Mouse (Mus musculus): ENCODE measurements around the gene Ankrd28.

Gene Ankrd28

DNA sequence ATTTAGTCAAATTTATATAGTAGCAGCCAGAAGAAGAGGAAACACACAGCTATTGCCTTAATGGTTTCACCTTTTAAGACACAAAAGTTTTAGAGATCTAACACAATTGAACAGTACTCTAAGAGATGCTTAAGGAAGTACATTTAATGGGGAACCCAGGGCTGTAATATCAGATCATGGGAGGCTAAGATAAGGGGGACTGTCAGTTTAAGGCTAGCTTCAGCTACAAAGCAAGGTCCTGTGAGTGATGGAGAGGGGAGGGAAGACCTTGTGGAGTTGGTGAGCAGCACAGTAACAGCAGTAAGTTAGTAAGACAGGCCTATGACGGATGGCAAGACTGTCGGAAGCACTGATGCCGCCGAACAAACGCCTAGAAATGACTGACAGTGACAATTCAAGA lies 113.1 kb downstream of the Ankrd28 start:
- no peak for DNase-seq (ENCODE audit: low read depth, low spot score)

DNA sequence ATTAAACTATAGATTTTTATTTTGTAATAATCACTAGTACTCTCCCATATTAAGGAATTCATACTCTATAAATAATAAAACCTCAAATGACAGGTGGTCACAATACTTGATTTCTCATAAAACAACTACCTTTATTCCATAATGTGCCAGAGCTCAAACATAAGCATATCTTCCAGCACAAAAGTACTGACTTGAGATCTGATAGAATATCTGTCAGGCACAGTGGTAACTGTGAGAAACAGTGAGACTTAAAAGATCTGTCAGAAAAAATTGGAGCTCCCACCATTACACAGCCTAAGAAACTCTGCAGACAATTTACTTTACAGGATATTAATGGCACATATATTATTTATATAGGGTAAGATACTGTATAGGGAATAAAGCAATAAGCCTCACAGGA lies 114.8 kb downstream of the Ankrd28 start:
- no peak for DNase-seq (ENCODE audit: low read depth, low spot score)

DNA sequence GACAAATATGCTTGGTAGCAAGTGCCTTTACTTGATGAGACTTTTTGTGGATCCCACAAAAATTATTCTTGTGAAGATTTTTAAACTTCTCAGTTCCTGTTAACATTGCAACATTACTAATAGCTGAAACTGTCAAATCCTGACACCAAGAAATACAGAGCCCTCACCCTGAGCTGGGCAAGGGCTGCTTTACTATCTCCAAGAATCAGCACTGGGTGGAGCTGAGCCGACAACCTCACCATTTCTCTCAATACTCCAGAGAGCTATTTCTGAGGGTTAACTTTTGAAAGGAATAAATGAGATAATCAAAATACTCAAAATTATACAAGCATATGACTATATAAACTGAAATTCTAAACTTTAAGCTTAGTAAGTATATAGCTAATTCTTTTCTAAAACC lies 121.1 kb downstream of the Ankrd28 start:
- DNase-seq (ENCODE audit: low read depth, low spot score): no peak

DNA sequence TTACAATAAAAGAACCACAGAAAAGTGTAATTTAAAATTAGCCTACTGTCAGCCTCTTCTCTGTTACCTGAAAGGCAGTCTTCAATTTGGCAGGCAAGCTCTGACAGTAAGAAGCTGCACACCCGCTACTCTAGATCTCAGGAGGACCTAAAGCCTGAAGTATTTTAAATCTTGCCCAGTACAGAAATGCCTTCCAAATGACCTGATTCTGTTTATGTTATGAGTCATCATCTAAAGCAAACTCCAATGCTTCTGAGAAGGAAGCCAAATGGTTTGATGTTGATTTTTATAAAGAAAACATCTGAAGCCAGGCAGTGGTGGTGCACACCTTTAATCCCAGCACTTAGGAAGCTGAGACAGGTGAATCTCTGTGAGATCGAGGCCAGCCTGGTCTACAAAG lies 130.1 kb downstream of the Ankrd28 start:
- no peak for DNase-seq (ENCODE audit: low read depth, low spot score)

DNA sequence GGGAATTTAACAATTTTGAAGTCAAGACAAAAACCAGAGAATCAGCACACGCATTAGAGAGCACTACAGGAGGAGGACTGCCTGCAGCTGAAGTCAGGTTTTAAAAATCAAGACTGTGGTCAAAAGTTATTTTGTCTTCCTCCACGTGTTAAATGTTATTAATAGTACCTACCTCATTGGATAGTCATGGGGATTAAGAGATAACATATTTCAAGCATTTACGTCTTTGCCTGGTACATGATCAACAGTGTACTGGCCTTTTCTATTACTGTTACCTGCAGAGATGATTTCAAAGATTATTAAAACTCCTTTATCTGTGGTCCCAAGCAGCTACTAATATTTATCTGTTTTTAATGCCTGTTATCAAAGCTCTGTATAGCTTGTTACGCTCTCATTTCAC lies 132.7 kb downstream of the Ankrd28 start:
- no peak for DNase-seq (ENCODE audit: low read depth, low spot score)

DNA sequence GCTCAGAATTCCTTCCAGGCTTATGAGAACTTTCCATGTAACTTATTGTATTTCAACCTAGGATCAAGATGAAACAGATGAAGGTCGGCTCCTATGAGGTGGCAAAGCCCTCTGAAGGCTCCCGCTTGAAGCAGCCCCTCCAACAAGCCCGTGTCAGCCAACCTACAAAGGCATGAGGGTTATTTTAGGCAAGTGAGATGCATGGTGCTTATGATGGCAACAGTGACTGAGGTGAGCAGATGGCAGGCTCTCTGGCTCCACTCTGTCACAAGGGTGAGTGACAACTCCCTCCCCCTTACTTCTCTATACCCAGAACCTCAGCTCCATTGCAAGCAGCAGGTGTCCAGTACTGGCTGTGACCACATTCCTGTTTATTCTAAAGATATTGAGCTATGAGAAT lies 133.1 kb downstream of the Ankrd28 start:
- no peak for DNase-seq (ENCODE audit: low read depth, low spot score)

DNA sequence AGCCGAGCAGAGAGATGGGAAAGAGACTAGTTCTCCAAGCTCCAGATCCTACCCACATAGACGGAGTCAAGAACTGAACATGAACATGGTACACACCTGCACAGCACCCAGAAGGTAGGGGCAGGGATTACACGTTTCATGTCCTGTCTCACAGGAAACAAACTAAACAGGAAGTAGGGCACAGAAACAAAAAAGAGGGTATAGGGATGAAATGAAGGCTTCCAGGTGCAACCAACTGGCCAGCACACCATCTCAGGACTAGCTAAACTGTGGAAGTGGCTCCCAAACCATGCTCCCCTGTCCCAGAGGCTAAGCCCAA lies 133.5 kb downstream of the Ankrd28 start:
- DNase-seq (ENCODE audit: low read depth, low spot score): no peak

DNA sequence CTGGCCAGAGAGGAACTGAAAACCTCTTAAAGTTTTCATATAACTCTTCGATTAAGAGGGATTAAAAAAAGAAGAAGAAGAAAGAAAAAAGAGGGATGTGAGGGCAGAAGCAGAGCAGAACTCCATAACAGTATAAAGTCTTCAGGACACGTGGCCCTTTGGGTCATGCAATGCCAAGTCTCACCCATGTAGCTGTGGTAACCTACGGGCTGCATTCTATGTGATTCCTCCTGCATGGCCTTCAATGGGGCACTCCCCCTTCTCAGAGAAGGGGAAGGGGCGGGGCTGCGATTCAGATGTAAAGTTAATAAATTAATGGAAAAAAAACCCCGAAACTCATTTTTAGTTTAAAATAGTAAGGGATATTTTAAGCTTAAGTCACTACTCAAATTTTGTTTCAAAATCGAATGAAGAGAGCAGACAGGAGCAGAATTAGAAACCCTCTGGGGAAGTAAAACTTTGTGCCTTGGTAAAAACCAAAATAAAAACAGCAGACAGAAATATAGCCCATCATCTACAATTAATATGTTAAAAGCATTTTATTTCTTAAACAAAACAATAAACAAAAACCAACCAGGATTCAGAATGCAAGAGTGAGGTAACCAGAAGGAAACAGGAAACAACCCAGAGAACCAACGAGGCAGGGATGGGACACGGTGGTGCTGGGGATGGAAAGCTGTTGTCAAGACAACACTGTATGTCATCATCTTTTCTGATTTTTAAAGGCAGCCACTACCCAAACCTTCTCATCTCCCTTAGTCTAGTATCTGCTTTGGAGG lies 134.1 kb downstream of the Ankrd28 start:
- no peak for DNase-seq (ENCODE audit: low read depth, low spot score)

DNA sequence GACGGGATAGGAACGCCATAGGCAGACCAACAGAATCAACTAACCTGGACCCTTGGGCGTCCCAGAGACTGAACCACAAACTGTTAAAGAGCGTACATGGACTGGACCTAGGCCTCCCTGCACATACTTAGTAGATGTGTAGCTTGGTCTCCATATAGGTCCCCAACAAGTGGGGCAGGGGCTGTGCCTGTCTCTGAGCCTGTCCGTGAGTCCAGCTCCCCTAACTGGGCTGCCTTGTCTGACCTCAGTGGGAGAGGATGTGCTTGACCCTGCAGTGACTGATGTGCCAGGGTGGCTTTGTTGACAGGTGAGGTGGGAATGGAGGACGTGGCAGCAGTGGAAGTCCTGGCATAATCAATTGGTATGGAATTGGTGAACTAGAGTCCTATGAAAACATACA lies 137.9 kb downstream of the Ankrd28 start:
- DNase-seq (ENCODE audit: low read depth, low spot score): no peak

DNA sequence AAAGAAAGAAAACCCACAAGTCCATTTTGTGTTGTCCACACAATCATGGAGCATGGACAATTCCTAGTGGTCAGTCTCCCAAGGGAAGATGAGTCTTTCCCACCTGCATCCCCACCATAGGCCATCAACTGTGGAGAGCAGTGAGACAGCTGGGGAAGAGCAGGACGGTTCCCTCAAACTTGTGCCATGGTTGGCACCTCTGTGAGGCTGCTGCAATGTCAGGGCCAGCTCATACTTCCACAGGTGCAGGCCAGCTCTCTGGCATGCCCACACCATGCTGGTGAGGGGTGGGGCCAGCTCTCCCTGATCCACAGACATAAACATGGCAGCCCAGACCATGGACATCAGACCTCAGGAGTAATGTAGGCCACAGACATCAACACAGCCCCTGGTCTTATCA lies 144.2 kb downstream of the Ankrd28 start:
- DNase-seq (ENCODE audit: low read depth, low spot score): no peak

DNA sequence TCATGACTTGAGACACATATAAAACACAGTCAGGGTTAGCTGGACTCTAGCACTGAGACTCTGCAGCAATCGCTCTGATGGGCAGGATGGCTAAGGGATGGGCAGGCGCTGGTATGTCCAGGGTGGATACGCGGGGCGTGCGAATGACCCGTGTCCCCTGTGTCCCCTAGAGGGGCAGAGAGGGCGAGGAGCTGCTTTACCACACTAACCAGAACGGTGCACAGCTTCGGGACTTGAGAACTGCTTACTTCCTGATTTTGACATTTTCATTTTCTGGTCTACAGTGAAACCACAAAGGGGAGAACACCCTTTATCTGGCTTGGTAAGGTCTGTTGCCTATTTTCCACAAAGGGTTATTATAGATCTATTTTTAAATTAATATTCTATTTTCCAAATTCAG lies 144.8 kb downstream of the Ankrd28 start:
- no peak for DNase-seq (ENCODE audit: low read depth, low spot score)

DNA sequence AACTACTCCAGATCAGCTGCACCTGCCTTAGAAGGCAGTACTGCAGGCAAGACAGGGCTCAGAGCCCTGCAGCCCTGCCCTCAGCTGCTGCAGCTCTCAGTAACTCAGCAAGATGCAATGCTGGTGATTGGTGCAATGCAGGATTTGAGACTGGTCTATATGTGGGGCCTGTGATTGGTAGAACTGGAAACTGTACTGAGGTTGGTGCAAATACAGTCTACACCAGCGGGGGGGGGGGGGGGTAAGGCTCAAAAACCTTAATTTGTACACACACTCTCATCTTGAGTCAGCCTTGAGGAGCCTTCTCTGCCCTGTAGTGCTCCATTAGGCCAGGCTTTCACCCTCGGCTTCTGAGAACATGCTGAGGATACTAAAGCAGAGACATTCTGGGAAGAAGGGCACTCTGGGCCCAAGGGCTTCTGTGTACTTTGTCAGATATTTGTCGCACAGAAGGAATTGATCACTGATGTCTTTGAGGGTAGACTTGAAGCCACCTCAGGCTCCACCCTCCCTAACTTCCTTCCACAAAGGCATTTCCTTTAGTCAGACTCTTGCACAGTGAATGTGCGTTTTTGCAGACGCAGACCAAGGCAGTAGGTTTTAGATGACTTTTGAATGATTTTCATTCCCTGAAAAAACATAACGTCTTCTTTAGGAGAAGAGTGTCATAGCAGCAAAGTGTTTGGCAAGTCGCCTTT lies 146.0 kb downstream of the Ankrd28 start:
- no peak for DNase-seq (ENCODE audit: low read depth, low spot score)

DNA sequence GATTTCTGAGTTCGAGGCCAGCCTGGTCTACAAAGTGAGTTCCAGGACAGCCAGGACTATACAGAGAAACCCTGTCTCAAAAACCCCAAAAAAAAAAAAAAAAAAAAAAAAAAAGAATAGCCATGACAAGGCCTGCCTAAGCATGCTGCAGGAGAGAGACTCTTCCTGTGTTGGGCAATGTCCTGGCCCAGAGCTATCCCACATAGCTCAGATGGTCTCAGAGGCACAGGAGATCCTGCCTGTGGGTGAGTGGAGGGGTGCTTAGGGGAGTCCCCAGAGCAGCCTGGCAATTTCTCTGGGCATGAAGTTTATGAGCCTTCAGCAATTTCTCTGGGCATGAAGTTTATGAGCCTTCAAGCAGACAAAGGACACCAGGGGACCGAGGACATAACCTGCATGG lies 146.8 kb downstream of the Ankrd28 start:
- no peak for DNase-seq (ENCODE audit: low read depth, low spot score)

DNA sequence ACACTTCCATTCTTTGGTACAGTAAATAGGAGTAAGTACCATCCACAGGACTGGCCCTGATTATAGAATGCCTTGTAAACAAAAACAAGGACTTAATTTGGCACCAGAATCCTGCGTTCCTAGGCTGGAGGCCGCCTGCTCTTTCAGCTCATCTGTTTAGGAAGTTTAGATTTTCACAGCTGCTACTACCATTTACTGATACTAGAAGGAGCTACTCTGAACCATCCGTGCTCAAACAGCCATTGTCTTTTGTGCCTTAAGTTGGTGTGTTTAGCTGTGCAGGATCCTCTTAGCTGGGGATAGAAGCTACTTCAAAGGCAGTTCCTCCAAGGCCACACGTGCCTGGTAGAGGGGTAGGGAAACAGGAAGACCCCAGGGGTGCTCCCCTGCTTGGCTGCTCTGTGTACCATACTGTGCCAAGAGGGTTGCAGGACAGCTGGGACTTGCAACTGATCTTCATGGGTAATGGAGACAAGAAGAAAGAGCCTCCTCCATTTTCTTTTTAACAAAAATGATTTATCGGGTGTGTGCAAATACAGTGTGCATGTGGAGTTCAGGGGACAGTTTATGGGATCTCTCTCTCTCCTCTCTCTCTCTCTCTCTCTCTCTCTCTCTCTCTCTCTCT lies 148.4 kb downstream of the Ankrd28 start:
- no peak for DNase-seq (ENCODE audit: low read depth, low spot score)

DNA sequence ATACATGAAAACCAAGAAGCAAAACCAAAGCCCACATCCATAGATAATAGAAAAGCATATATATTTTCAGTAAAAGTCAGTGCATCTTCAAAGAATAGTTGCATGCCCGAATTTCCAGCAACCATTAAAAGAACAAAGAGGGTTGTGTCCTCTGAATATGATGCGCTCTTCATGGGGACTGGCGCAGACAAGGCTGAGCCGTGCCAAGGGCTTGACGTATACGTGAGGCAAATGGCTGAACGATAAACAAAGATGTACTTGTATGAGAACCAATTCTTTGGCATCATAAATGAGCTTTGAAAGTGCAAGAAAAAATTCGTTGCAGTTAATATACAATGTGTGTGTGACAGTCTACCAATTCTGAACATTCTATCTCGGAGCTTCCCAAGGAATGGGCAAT lies 149.2 kb downstream of the Ankrd28 start:
- DNase-seq (ENCODE audit: low read depth, low spot score): no peak

DNA sequence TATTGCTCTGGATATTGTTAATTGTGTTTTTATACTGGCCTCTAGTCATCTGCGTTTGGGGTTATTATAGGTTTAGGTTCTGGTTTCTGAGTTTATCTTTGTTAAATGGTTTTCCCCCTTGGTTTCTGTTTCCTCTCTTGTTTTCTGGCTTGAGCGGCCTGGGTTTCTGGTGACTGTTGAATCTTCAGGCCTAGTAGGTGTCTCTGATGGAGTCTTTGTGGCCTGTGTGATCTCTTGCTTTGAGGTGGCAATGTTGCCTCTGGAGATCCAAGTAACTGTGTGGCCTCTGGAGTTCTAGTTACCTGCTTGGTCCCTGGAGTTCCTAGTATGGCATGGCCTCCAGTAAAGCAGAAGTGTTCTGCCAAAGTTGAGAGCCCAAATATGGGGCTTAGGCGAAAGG lies 149.8 kb downstream of the Ankrd28 start:
- DNase-seq (ENCODE audit: low read depth, low spot score): no peak

DNA sequence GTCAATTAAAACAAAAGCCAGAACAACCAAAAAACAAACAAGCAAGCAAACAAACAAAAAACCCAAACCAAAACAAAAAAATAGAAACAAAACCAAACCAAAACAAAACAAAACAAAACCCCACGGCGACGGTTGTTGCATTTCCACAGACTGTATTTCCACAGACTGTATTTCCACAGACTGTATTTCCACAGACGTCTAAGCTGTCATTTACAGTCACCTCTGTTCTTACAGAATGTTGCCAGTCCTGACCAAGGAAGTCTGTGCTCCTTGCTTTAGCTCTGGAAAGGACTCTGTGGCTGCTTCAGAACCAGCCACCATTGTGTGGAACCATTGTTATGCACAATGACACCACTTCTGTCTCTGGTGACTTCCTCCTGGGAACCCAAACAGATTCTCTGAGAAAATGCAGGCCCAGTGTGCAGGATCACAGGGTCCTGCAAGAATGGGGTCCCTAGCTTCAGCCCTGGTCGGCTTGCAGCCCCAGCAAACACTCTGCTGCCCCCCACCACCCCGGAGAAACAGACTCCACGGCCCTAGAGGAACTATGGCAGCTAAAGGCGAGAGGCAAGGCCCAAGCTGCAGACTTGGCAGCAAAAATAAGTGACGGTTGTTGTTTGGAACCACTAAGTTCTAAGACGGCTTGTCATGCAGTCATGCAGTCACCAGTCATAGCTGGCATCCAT lies 158.7 kb downstream of the Ankrd28 start:
- DNase-seq (ENCODE audit: low read depth, low spot score): no peak

DNA sequence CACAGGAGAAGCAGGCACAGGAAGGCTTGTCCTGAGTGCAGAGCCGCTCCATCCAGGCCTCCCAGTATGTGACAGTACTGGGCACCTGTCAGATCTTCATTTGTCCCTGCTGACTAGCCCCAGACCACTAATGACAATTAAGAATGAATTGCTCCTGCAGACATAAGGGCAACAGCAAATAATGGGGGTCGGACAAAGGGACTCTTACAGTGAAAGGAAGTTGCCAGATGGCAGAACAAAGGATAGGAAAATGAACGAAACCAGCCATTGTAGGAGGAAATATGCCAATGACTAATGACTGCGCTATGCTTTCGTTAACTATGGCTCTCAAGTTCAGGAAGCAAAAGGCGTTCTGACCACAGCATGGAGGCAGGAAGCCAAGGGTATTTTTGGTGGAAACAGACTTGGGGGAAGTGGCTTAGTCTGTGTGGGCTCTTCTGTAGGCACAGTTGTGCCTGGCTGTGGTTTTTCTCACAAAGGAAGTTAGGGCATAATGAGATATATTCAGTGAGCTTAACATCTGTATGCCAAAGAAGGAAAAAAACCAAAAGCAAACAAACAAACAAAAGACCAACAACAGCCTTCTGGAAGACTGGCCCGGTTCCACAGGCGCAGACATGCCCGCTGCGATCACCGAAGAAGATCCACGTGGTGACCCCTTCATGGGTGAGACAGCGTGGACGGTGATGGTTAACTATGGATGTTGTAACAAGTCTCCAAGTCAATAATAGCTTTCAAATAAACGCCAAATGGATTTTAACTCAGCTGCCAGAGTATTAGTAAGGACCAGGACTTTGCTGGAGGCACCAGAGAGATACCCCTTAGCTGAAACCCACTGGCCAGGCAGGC lies 160.6 kb downstream of the Ankrd28 start:
- no peak for DNase-seq (ENCODE audit: low read depth, low spot score)

DNA sequence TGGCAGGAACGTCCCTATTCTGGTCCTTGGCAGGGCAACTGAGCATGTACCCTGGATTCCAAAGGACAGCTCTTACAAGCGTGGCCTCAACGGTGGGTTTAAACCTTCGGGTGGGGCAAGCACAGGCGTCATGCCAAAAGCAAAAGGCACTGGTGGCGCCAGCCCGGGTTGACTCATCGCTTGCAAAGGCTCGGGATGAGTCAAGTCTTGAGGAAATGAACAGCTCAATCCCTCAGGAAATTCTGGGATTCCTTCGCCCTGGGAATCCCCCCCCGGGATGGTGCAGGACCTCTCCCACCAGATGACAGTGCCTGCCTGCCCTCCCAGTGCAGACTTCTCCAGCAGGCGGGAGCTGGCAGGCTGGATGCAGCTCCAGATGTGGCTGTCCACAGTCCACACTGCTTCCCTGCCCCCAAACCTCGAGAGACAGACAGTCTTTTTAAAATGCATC lies 161.3 kb downstream of the Ankrd28 start:
- DNase-seq (ENCODE audit: low read depth, low spot score): no peak

DNA sequence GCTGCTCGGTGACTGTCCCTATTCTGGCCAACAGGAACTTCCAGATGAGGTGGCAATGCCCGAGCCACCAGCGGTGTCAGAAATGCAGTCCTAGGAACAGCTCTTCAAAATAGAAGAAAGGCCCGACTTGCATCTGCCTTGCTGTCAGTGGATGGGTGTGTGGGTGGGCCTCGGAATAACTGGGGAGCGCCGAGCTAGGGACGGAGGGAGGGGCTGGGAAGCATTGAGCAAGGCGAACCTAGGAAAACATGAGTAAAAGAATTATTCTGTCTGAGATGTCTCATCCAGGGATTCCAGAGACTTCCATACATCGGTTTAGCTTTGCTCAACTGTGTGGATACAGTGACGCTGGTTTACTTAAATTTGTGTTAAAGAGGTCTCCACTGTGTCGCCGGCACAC lies 162.1 kb downstream of the Ankrd28 start:
- no peak for DNase-seq (ENCODE audit: low read depth, low spot score)

DNA sequence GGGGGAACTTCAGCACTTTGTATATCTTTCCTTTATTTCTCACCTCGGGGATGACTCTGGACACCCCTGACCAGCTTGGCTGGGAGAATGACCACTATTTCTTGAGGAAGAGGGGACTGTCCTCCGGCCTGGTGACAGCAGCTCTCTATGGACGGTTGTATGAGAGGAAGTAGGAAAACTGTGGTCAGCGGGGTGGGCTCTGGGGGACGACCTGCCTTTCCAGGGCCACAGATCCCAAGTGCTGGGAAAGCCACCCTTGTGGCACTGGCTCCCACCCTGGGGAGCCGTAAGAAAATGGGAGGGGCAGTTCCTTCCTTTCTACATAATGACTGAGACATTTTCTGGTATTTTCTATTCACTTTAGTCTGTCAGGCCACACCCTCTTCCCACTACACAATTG lies 162.7 kb downstream of the Ankrd28 start:
- DNase-seq (ENCODE audit: low read depth, low spot score): no peak

Measured in embryo, embryonic 11.5 days (tissue).